Mouse (Mus musculus) layer of hippocampus, adult 2 months (tissue): Measurements from ENCODE around the gene Arhgap11a. TPM values are rescaled to one million over a fixed set of nuclear protein-coding genes. Genes with fewer than 3 reads are reported as not detected.
A peak's percentile ranks its signal among the peaks of the same experiment; 100 is the strongest.

Experiments
- DNase-seq, 2 experiments: peaks; one replicate each; pipeline ENCODE4 v3.0.0; 2022; ENCODE audit warnings: low spot score in 2 of 2
- H3K27ac ChIP-seq: fragments of 200-600 bp; 2 replicates; pipeline ENCODE4 v1.8.1; 2022
- H3K4me3 ChIP-seq: fragments of 200-600 bp; 2 replicates; pipeline ENCODE4 v1.8.1; 2022; ENCODE audit warnings: mild to moderate bottlenecking
- CTCF ChIP-seq: fragments of 200-600 bp; conservative IDR thresholded peaks from 2 replicates; pipeline ENCODE4 v1.8.1; 2022; ENCODE audit warnings: antibody characterized with exemption, mild to moderate bottlenecking, moderate library complexity
- total RNA-seq, 2 experiments: library from RNA; stranded (reverse); gene quantifications; 2 replicates each; pipeline ENCODE4 v1.2.3; 2021

Arhgap11a gene
- total RNA-seq, 2 experiments from 2014 or later, result 2.0 to 2.1 TPM

DNA sequence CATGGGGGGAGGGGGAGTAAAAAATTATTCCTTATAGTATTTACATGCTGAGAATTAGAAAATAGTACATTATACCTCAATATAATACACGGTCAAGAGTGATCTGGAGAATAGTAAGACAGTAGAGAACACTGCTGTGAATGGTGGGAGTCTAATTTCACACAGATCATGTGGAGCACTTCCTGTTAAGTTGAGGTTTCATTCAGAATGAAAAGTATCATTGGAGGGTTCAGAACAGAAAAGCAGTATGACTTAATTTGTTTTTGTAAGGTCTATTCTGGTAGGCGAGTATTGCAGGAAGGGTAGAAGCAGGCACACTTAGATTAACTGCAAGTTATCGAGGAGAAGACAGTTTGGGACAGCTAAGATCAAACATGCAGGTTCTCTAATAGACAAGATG is 13.2 kb downstream of the Arhgap11a start:
- no peak overlapping the region for H3K4me3 ChIP-seq
- no peak for DNase-seq
- TF ChIP-seq CTCF, result no peak
- no peak overlapping the region for H3K27ac ChIP-seq

DNA sequence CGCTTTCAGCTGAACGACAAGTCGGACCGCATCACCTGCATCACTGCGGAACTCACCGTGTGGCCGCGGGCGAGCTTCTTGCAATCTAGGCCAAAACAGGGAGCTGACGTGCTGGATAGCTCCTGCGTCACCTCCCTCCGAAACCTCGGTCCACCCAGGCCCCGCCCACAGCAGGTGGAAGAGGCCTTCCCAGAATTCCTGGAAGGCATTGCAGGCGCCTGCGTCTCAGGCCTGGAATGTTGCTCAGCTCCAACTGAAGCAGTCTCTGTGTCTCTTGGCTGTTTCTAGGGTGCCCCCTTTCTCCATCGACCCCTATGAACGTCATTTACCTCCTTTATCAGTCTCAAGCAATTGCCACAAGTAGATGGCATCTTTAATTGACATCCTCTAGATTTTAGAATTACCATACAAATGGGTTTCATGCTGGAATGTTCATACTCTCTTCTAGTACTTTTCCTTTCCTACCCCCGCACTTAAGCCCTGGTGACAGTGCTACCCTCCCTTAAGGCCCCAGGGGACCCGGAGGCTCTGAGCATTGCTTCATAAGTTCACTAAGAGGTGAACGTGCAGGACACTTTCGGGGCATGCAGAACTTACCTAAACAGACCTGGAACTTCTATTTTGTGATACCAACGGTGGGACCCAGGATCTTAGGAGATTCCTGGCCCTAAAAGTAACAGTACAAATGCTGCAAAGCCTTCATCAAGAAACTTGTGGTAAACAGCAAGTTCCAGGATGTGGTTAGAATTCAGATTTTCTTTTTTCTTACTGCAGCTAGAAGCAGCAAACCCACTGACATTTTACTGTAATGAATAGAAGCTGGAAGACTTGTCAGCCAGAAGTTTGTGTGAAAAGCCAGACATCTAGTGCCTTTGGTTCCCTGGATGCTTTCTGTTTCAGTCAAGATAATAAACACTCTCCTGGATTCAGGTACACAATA is 19.2 kb downstream of the Arhgap11a start, which contains the start of gene Scg5:
TSS of gene Scg5 (minus strand) at position 179 of the 940 bp plus-strand sequence.
- DNase-seq, result peak; percentile 79 to 88
- TF ChIP-seq CTCF, result no peak
- Histone ChIP-seq H3K27ac (peak within 1 kb of the TSS; percentile 90), H3K4me3 (peak within 1 kb of the TSS; percentile 73)

DNA sequence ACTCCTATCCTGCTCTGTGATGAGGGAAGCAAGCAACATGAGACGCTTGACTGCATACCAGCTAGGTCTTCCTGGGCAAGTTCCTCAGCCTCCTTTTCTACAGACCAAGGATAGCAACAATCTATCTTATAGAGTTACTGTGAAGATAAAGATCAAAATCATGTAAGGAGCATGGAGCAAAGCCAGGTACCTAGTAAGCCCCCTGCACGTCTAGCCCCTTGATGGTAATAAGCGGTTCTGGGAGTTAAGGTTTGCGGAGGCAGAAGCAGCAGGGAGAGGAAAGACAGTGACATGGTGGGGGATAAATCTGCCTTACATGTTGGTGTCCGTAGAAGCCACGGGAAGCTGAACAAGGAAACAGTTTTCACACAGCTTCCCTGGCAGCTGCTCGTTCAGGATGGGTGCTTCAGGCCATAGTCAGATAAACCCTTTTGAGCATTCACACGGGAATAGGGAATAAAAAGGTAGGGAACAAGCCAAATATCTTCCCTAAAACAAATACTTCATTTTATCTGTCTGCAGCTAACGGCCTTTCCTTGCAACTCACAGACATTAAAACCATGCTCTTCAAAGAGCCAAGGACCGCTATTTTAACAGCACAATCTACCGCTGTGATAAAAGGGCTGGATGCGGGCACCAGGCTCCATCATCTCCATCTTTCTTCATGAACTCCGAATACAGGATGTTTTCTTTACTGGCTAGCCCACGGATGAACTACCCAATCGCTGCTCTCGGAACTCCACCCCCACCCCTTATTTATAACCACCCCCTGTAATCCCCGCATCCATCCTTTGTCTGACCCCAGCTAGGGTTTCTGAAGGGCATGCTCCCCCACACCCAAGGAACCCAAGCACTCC is 20.1 kb downstream of the Arhgap11a start:
- no peak for DNase-seq
- no peak for TF ChIP-seq CTCF
- peak overlapping the region; percentile 73 for H3K4me3 ChIP-seq

DNA sequence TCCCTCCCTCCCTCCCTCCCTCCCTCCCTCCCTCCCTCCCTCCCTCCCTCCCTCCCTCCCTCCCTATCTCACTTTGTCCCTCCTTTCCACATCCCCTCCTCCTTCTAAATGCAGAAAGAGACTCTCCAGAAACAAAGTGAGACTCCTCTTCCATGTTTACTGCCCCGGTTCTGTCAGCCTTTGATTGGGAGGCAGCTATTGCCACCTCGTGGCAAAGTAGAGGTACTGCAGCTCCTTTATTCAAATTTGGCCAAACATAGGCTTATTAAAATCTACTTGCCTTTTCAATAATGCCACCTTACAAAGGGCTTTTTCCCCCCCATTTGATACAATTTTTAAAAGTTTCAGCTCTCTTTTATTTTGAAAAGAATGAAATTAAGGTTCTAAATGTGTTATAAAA is 24.6 kb downstream of the Arhgap11a start:
- peak; percentile 62 to 65 for DNase-seq
- peak; percentile 87 for TF ChIP-seq CTCF
- no peak overlapping the region for H3K27ac ChIP-seq
- H3K4me3 ChIP-seq, result no peak overlapping the region

More for the DNA sequence above, 20.1 kb downstream of the Arhgap11a start:
- peak overlapping the region; percentile 90 for H3K27ac ChIP-seq

DNA sequence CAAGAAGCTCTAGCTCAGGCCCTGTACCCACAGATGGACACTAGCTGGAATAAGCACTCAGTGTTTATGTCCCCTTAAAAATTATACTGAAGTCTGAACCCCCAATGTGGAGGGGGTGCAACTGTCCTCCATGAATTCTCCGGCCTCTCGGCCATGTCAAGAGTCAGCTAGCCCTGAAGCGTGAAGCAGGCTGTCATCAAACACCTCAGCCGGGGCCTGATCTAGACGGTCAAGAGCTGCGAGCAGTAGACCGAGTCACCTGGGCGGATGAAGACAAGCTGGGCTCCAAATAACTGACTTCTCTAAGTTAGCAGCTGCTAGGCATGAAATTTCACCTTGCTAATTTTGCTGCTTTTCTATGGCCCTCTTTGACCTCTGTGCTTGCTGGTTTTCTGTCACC is 26.1 kb downstream of the Arhgap11a start:
- no peak overlapping the region for H3K27ac ChIP-seq
- TF ChIP-seq CTCF, result no peak
- no peak overlapping the region for H3K4me3 ChIP-seq
- no peak for DNase-seq

DNA sequence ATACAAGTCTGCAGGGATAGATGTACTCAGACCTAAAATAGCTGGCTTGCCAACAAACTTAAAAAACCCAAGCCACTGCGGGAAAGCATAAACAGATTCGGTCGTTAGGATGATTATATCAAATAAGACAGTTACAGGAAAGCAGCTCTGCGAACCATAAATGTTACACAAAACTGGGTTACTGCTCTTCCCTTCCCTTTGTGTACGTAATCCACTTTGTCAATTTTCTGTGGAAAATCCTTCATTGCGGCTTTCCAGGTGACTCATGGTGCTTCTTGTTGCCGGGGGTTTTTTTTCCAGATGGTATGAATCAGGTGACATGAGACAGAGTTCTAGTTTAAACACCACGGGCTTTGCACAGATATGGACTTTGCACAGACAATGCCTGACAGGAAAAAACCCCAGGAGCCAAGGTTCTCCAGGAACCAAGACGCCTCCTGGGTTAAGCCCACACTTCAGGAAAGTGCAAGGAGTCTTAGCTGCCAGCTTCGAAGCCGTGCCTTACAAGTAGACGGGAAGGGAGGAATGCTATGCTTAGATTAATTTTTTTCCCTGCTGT is 27.2 kb downstream of the Arhgap11a start:
- no peak for DNase-seq
- Histone ChIP-seq H3K27ac (no peak overlapping the region), H3K4me3 (no peak overlapping the region)
- TF ChIP-seq CTCF, result no peak

DNA sequence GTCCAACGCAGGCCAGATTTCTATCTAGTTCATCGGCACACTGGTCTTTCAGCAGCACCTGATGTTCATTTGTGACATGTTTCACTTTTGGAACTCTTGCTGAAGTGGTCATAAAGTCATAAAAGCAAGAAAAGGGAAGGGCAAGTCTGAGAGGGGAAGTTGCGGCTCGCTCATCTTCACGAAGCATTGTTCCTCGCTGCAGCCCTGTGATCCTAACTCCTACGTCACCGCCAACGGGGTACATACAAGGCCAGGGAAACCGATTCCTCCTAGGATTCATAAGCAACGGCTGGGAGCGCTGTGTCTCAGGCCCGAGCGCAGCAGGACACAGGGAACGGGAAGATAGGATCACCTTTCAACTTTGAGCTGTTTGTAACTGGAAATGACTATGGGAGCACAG is 28.3 kb downstream of the Arhgap11a start:
- Histone ChIP-seq H3K4me3 (no peak overlapping the region), H3K27ac (no peak overlapping the region)
- DNase-seq, result no peak
- TF ChIP-seq CTCF, result no peak

DNA sequence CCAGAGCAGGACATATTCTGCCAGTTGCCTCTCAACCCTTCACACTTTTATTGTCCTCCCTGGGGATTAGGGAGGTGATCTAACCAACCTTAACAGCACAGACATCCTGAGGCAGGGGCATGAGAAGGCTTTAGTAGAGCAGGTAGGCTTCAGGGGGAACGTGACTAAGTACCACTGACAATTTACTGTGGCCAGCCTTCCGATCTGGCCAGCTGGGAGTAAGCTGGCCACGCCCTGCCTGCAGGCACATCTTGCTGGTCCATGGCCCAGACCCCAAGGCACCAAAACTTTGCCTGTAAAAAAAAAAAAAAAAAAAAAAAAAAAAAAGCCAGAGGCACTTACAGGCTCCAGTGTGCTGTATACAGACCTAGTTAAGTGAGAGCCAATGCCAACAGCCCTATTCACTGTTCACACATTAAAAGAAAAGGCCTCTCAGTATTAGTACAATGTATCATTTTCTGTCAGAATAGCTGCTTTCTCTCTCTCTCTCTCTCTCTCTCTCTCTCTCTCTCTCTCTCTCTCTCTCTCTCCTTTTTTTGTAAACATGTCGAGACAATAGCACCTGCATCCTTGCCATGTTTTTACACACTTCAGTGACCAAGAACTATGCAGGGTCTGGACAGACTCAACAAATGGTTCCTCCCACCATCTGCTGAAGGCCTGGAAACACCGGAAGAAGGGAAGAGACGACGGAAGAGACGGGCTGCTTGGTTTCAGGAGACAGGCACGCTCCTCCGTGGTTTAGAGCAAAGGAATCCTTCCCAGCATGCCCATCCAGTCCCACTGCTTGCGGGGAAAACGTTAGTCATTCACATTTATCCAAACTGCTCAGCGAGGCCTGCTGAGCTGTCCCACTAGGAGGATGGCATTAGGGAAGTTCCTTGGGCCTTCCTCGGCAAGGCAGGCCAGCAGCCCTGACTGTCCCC is 30.5 kb downstream of the Arhgap11a start:
- no peak overlapping the region for H3K4me3 ChIP-seq
- no peak for DNase-seq
- H3K27ac ChIP-seq, result peak overlapping the region; percentile 55
- TF ChIP-seq CTCF, result no peak

DNA sequence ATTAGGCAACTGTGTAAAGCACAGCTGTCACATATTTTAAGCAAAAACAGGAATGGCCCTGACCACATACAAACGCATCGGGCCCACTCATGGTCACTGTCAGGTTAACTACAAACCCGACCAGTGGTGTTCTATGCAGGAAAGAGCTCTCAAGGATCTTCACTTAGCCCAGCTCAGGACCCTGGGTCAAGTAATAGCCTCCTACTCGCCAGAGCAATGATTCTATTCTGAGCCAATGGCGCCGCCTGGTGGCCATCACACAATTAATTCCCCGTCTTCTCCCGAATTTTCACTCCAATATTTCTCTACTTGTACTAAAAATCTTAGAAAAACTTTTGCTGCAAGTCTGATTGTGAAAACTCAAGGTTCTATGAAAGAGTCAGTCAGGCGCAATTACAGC is 40.8 kb downstream of the Arhgap11a start:
- peak; percentile 86 for TF ChIP-seq CTCF
- peak in 1 of 2 experiments; percentile 71 for DNase-seq
- H3K4me3 ChIP-seq, result no peak overlapping the region
- no peak overlapping the region for H3K27ac ChIP-seq

DNA sequence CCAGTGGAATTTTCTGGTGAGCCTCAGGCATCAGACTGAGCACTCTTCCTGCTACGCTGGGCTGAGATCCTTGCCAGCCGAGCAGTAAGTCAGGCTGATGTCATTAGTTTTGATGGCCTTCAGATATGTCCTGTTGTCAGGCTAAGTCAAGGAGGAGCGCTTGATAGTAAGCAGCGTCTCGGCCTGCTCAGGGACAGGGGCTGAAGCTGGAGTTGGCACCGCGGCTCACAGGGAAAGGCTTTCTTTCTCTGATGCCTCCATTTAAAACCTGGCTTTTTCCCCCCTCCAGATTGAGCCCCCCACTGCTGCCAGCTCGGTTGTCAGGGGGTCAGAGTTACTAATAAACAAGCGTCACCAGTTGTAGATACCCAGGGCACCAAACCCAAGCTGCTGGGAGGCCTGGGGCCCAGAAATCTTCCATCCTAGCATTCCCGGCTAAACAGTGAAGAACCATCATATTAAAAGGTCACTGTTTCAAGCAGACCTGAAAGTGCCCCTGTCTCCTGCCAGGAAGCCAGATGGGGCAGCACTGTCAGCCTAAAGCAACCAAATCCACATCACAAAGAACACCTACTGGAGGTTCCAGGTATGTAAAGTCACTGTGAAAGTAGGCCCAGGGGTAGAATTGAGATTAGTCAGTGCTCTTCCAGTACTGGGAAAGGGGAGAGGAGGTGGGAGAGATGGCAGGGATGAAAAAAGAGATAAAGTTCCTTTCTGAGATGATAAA is 41.4 kb downstream of the Arhgap11a start:
- Histone ChIP-seq H3K4me3 (no peak overlapping the region), H3K27ac (0 out of 2 replicates have a peak overlapping the region, but pooled peaks have one; percentile 1)
- no peak for DNase-seq
- no peak for TF ChIP-seq CTCF

DNA sequence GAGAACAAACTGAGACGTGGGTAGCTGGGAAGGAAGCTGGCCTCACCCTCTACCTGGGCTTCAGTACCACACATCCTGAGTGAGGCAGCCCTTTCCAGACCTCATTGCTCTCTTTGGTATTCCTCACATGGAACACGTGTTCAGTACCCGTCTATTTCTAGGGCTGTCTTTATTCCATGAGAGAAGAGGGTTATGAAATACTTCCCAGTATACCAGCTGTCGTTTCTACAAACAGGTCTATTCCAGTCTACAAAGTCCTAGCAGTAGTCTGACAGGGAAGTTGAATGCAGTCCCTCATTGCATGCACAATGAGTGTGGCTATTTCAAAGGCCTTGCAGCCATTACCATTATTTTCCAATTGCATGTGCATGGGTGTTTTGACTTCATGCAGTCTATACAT is 42.7 kb downstream of the Arhgap11a start:
- no peak overlapping the region for H3K27ac ChIP-seq
- TF ChIP-seq CTCF, result no peak
- DNase-seq, result peak in 1 of 2 experiments; percentile 22
- no peak overlapping the region for H3K4me3 ChIP-seq
